Mouse (Mus musculus) liver, embryonic 14.5 days (tissue): ENCODE measurements around the gene Txndc17. TPM values are rescaled to one million over a fixed set of nuclear protein-coding genes. Genes with fewer than 3 reads are reported as not detected.
"Not testable (repeated sequence)": the region's sequence is repeated elsewhere in the genome, so short reads cannot be mapped to it uniquely, and the experiment has no call there.

Experiments
- ATAC-seq: fragments of 200-750 bp; cut with Nextera tagmentation; 2 replicates; pipeline ENCODE4 v1.8.0; 2017; ENCODE audit warnings: moderate number of reproducible peaks, mild to moderate bottlenecking, moderate library complexity; ENCODE audit not compliant: insufficient read depth
- DNase-seq, 3 experiments: peaks; one replicate each; pipeline ENCODE4 v3.0.0-alpha.2; 2012 to 2013; ENCODE audit warnings: low read depth in 3 of 3, low spot score in 3 of 3
- H3K27ac ChIP-seq: fragments of 300-500 bp; sonication (generic); 2 replicates; pipeline ENCODE4 v1.5.1; 2014; ENCODE audit warnings: moderate library complexity, mild to moderate bottlenecking, control low read depth, inconsistent platforms
- H3K27me3 ChIP-seq: fragments of 300-500 bp; sonication (generic); 2 replicates; pipeline ENCODE4 v1.6.1; 2014; ENCODE audit warnings: mild to moderate bottlenecking, low read length, moderate library complexity; ENCODE audit not compliant: control insufficient read depth, insufficient read depth
- H3K36me3 ChIP-seq: fragments of 300-500 bp; sonication (generic); replicated peaks from 2 replicates; pipeline ENCODE4 v1.6.1; 2014; ENCODE audit warnings: low read depth; ENCODE audit not compliant: control insufficient read depth, insufficient read depth
- H3K4me1 ChIP-seq, 2 experiments: fragments of 200-500 bp in 1 of 2; fragments of 300-500 bp in 1 of 2; sonication (generic) in 1 of 2; replicated peaks; 2 replicates each; pipeline ENCODE4 v1.6.1; 2012 to 2014; ENCODE audit warnings: antibody characterized with exemption in 1 of 2, inconsistent platforms in 1 of 2, low read length in 1 of 2; ENCODE audit not compliant: control insufficient read depth in 2 of 2, insufficient read depth in 2 of 2
- H3K4me2 ChIP-seq: fragments of 300-500 bp; sonication (generic); 2 replicates; pipeline ENCODE4 v1.6.1; 2014; ENCODE audit warnings: low read depth, mild to moderate bottlenecking, control low read depth, moderate library complexity
- H3K4me3 ChIP-seq, 2 experiments: fragments of 200-500 bp in 1 of 2; fragments of 300-500 bp in 1 of 2; sonication (generic) in 1 of 2; 2 replicates each; pipeline ENCODE4 v1.5.1; 2012 to 2014; ENCODE audit warnings: low read depth in 2 of 2, low read length in 2 of 2, mild to moderate bottlenecking in 2 of 2, control low read depth in 1 of 2, inconsistent platforms in 1 of 2, moderate library complexity in 1 of 2; ENCODE audit not compliant: insufficient read depth in 1 of 2
- H3K9ac ChIP-seq: fragments of 300-500 bp; sonication (generic); replicated peaks from 2 replicates; pipeline ENCODE4 v1.6.1; 2014; ENCODE audit warnings: mild to moderate bottlenecking, control low read depth, moderate library complexity
- H3K9me3 ChIP-seq: fragments of 300-500 bp; sonication (generic); 2 replicates; pipeline ENCODE4 v1.6.1; 2016; ENCODE audit warnings: low read length, mixed read lengths; ENCODE audit not compliant: control insufficient read depth
- CTCF ChIP-seq: IDR thresholded peaks from 2 replicates; pipeline ENCODE4 v1.5.1; 2016; ENCODE audit warnings: antibody characterized with exemption, low read depth, control low read depth
- EP300 ChIP-seq: IDR thresholded peaks from 2 replicates; pipeline ENCODE4 v1.6.1; 2016; ENCODE audit warnings: antibody characterized with exemption, low read depth
- WGBS: fragments of 180-500 bp; shearing (Covaris S2); extraction: QIAGEN DNeasy Blood & Tissue Kit; methylation state at CpG from one replicate; pipeline ENCODE4 v1.1.7; 2014; ENCODE audit not compliant: insufficient replicate concordance; 5-methylcytosine and 5-hydroxymethylcytosine counted together
- polyA plus RNA-seq, 2 experiments: library from polyadenylated mRNA; depleted of rRNA in 1 of 2; stranded (reverse) in 1 of 2; unstranded in 1 of 2; fragments of >200 nt; fragmentation: Nextera tagmentation in 1 of 2; extraction: Ambion mirVana in 1 of 2; gene quantifications; 2 replicates each; pipeline versions ENCODE4 v1.2.1 to v1.2.3; 2012 to 2014

Txndc17 gene
- polyA plus RNA-seq (2012; rRNA removed) (27.3 and 43.5 TPM in 2 replicates), polyA plus RNA-seq (2014; fragmentation: Nextera tagmentation; extraction: Ambion mirVana) (66.9 and 68.0 TPM in 2 replicates)

DNA sequence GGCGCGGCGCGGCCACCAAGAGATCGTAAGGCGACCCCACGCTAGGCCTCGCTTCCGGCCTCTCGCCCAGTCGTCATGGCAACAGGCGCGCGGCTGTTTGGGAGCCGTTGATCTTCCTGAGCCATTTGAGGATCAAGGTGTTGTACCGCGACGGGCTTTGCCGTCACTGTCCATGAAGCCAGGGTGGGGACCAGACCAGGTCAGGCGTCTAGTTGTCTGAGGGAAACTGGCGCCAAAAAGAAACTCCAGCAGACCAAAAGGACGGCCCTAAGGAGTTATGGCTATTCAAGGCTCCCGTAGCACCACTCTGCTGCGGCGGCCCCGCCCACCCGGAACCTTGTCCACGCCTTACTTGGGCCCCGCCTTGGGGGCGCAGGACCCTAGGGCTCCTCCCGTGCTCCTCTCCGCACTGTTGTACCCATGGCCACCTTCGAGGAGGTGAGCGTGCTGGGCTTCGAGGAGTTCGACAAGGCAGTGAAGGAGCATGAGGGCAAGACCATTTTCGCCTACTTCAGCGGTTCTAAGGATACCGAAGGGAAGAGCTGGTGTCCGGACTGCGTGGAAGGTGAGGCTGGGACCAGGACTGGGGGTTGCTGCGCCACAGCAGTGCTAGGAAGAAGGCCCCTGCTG, at the start of gene Txndc17, which contains the start of gene 4933427D14Rik:
Gene Txndc17 (plus strand): TSS at position 344 of the 630 bp plus-strand sequence.
Gene 4933427D14Rik (minus strand): TSS at position 256 of the 630 bp plus-strand sequence.
- peaks cover 5 to 10% of the 10 kb centered on the region in 2 experiments; a peak in 3 of 4 replicates for H3K4me1 ChIP-seq
- DNase-seq (peak; percentile 66 to 69 (median 67)), ATAC-seq (peak; percentile 91)
- H3K9ac ChIP-seq = peak within 1 kb of the TSS; percentile 60
- H3K27me3 ChIP-seq = no peaks in the 10 kb centered on the region
- peak within 1 kb of the TSS; percentile 92 to 95 for H3K4me3 ChIP-seq
- WGBS = under 1% methylated on average over 42 of the region's 42 CpGs
- H3K4me2 ChIP-seq = peak within 1 kb of the TSS; percentile 96
- H3K36me3 ChIP-seq = peaks cover 3% of the 10 kb centered on the region
- peak within 1 kb of the TSS; percentile 23; the same call in 1 of the 2 replicates for H3K27ac ChIP-seq
- H3K9me3 ChIP-seq = no peaks in the 10 kb centered on the region
- TF ChIP-seq EP300 (no peak), CTCF (no peak)

DNA sequence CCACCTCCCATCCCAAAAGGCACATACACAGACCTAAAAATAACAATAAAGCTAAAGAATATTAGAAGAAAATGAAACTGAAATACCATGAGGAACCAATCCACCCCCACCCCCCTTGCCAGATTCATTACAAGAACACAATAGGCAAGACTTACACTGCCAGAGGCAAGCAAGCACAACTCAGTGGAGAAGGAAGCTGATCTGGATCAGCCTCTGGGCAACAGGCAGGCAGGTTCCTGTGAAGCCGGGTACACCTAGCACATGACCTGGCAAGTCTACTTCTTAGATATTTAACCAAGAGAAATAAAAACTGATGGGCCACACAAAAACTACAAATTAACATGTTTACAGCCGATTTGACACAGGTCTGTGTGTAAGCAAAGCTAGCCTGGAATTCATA, 44.1 kb upstream of the Txndc17 start:
- H3K4me1 ChIP-seq = no peaks in the 10 kb centered on the region
- no peak overlapping the region for H3K4me3 ChIP-seq
- 68% methylated on average over 2 of the region's 2 CpGs for WGBS
- H3K9me3 ChIP-seq = no peaks in the 10 kb centered on the region
- ATAC-seq = no peak
- H3K27ac ChIP-seq = no peak overlapping the region
- no peaks in the 10 kb centered on the region for H3K36me3 ChIP-seq
- DNase-seq = no peak
- H3K27me3 ChIP-seq = no peaks in the 10 kb centered on the region
- no peak overlapping the region for H3K9ac ChIP-seq
- TF ChIP-seq EP300 (no peak), CTCF (no peak)
- no peak overlapping the region for H3K4me2 ChIP-seq

DNA sequence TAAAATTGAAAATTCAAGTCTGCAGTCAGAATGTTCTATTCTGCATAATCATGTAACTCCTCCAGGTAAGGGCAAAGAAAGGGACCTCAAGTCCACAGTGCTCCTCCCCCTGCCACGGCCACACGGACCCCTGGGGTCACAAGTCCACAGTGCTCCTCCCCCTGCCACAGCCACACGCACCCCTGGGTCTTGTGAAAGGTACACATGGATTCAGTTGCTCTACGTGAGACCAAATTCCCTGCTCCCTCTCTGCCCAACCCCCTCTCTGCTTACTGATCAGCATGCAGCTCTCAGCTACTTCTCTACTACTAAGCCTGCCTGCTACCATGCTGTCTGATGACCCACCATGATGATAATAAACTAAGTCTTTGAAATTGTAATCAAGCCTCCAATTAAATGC, 37.5 kb upstream of the Txndc17 start:
- Histone ChIP-seq H3K9ac (no peak overlapping the region), H3K9me3 (no peaks in the 10 kb centered on the region), H3K4me1 (no peaks in the 10 kb centered on the region), H3K27ac (no peak overlapping the region), H3K27me3 (no peaks in the 10 kb centered on the region), H3K36me3 (no peaks in the 10 kb centered on the region; the same call in 1 of the 2 replicates), H3K4me2 (no peak overlapping the region), H3K4me3 (no peak overlapping the region)
- 61% methylated on average over 4 of the region's 4 CpGs for WGBS
- TF ChIP-seq CTCF (no peak), EP300 (no peak)
- ATAC-seq = no peak
- no peak for DNase-seq

DNA sequence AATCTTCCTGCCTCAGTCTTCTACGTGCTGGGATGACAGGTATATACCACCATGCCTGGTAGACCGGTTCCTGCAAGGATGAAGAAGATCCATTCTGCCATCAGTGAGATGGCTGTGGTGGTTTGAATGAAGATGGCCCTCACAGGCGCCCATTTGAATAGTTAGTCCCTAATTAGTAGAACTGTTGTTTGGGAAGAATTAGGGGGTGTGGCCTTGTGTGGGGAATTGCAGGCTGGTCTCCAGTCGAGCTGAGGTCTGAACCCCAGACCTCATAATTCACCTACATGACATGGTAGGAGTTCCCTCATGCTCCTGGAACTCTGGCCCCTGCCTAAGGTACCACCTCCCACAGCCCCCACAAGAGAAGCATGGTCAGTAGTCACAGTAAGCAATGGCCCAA, 35.4 kb upstream of the Txndc17 start:
- not testable (repeated sequence) for ATAC-seq, H3K4me3 ChIP-seq, DNase-seq, H3K27ac ChIP-seq, H3K36me3 ChIP-seq, H3K9me3 ChIP-seq, H3K27me3 ChIP-seq, H3K4me2 ChIP-seq, H3K4me1 ChIP-seq, H3K9ac ChIP-seq
- 61% methylated on average over 4 of the region's 4 CpGs for WGBS

DNA sequence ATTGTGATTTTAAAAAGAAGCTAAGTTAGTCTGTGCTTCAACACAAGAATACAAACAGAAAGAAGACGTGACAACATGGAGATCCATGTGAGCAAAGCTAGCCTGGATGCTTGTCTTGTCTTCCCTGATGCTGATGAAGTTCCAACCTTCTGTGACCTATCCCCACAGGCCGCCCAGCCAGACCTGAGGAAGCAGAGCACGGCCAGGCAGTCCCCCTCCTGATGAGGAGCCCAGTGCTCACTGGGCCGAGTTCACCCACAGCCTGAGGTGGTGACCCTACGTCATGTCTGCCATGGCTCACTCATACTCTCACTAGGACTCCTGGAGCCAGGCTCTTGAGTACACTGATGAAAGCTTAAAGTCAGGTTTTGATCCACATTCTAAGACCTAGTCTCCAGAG, 33.8 kb upstream of the Txndc17 start:
- 71% methylated on average over 5 of the region's 5 CpGs for WGBS
- DNase-seq = no peak

More for the DNA sequence above, 33.8 kb upstream of the Txndc17 start:
- no peaks in the 10 kb centered on the region for H3K4me1 ChIP-seq
- ATAC-seq = no peak
- TF ChIP-seq CTCF = no peak
- no peak for TF ChIP-seq EP300
- no peak overlapping the region for H3K4me3 ChIP-seq
- H3K4me2 ChIP-seq = no peak overlapping the region
- no peaks in the 10 kb centered on the region; the same call in 1 of the 2 replicates for H3K36me3 ChIP-seq
- no peaks in the 10 kb centered on the region for H3K27me3 ChIP-seq
- H3K9ac ChIP-seq = no peak overlapping the region
- no peaks in the 10 kb centered on the region for H3K9me3 ChIP-seq
- H3K27ac ChIP-seq = no peak overlapping the region
